Mouse (Mus musculus) gastrocnemius, adult 18-20 months (tissue): ENCODE data around the gene Prox2. TPM values are rescaled to one million over a fixed set of nuclear protein-coding genes. Genes with fewer than 3 reads are reported as not detected.
A peak's percentile ranks its signal among the peaks of the same experiment; 100 is the strongest.

Experiments used
- DNase-seq: peaks from one replicate; pipeline ENCODE4 v3.0.0; 2021; ENCODE audit warnings: low spot score
- total RNA-seq, 2 experiments: library from RNA; stranded (reverse); gene quantifications; 2 replicates each; pipeline ENCODE4 v1.2.3; 2021

The Prox2 gene
- total RNA-seq, 2 experiments from 2014 or later, result 1.9 to 3.4 TPM

- DNase-seq, result no peak
Observed at GRCm38 (mm10) chr12:85095146-85095545, 15.4 kb downstream of the Prox2 start.

GRCm38 (mm10) chr12:85094706-85095105 is 15.9 kb downstream of the Prox2 start:
- peak; percentile 68 for DNase-seq

- DNase-seq, result peak; percentile 63
Observed at GRCm38 (mm10) chr12:85094010-85094409, 16.5 kb downstream of the Prox2 start.

GRCm38 (mm10) chr12:85092214-85092613 is 18.3 kb downstream of the Prox2 start:
- DNase-seq, result peak; percentile 76

- no peak for DNase-seq
Observed at GRCm38 (mm10) chr12:85091190-85091589, 19.4 kb downstream of the Prox2 start.

- no peak for DNase-seq
Observed at GRCm38 (mm10) chr12:85087845-85088244, 22.7 kb downstream of the Prox2 start.

GRCm38 (mm10) chr12:85084941-85085340 is 25.6 kb downstream of the Prox2 start:
- no peak for DNase-seq

GRCm38 (mm10) chr12:85084257-85084656 is 26.3 kb downstream of the Prox2 start:
- DNase-seq, result no peak

- no peak for DNase-seq
Observed at GRCm38 (mm10) chr12:85077100-85077499, 33.5 kb downstream of the Prox2 start.

GRCm38 (mm10) chr12:85071043-85071442 is 39.5 kb downstream of the Prox2 start:
- no peak for DNase-seq

- no peak for DNase-seq
Observed at GRCm38 (mm10) chr12:85051218-85051617, 59.3 kb downstream of the Prox2 start.

Other genes with a start within 250 kb of the Prox2 start
- gene Ltbp2, start 234.2 kb downstream of the Prox2 start, total RNA-seq, result 1 to 10 TPM; 2.6 to 3.1 TPM
- gene Fcf1, start 139.9 kb downstream of the Prox2 start, total RNA-seq, result 10 to 100 TPM; 29.7 to 32.1 TPM
- gene Arel1, start 139.9 kb downstream of the Prox2 start, total RNA-seq, result 10 to 100 TPM; 25.5 to 29.4 TPM
- 10 to 100 TPM; 14.4 to 16.4 TPM for gene Ylpm1, start 114.4 kb downstream of the Prox2 start, total RNA-seq
- gene Dlst, start 74 bp upstream of the Prox2 start, total RNA-seq, result 100 to 1,000 TPM; 263 to 288 TPM
- gene Rps6kl1, start 40.5 kb upstream of the Prox2 start, total RNA-seq, result under 1 TPM; 0.39 to 1.00 TPM
- gene Pgf, start 67.0 kb upstream of the Prox2 start, total RNA-seq, result 1 to 10 TPM; 1.7 to 1.8 TPM
- gene Eif2b2, start 108.7 kb upstream of the Prox2 start, total RNA-seq, result 10 to 100 TPM; 56.9 to 72.5 TPM
- 10 to 100 TPM; 10.4 to 10.7 TPM for gene Mlh3, start 159.8 kb upstream of the Prox2 start, total RNA-seq
- gene Acyp1, start 177.7 kb upstream of the Prox2 start, total RNA-seq, result 10 to 100 TPM; 47.9 to 54.1 TPM
- gene Zc2hc1c, start 177.8 kb upstream of the Prox2 start, total RNA-seq, result 1 to 10 TPM; 1.7 to 1.8 TPM
- 100 to 1,000 TPM; 107 to 116 TPM for gene Nek9, start 228.6 kb upstream of the Prox2 start, total RNA-seq